Mouse (Mus musculus): Measurements from ENCODE around the gene Ttyh3. TPM values are rescaled to one million over a fixed set of nuclear protein-coding genes. Genes with fewer than 3 reads are reported as not detected.

Gene Ttyh3
- polyA plus RNA-seq, 1 experiment from 2014 or later, result 46.4 TPM

- DNase-seq (ENCODE audit: low spot score, missing footprints), result no peak
- Histone ChIP-seq H3K4me3 (ENCODE audit: low read depth, low read length) (no peak overlapping the region), H3K4me2 (no peak overlapping the region), H3K9me3 (ENCODE audit: control insufficient read depth, low read length) (peaks cover 4% of the 10 kb centered on the region; the same call in 1 of the 2 replicates), H3K9ac (ENCODE audit: low read length) (no peak overlapping the region), H3K4me1 (ENCODE audit: control insufficient read depth, insufficient read depth, low read length) (no peaks in the 10 kb centered on the region), H3K27me3 (ENCODE audit: control insufficient read depth, insufficient read depth, low read length) (no peaks in the 10 kb centered on the region), H3K27ac (ENCODE audit: low read depth, low read length) (no peak overlapping the region), H3K36me3 (ENCODE audit: control insufficient read depth, insufficient read depth, low read length) (peaks cover 56% of the 10 kb centered on the region)
- no peak for ATAC-seq (ENCODE audit: low FRiP score)
- WGBS, result 95% methylated on average over 5 of the region's 5 CpGs
These were observed 24.6 kb downstream of the Ttyh3 start for GRCm38 (mm10) chr5:140624238-140624637.

GRCm38 (mm10) chr5:140623791-140624190 is 25.0 kb downstream of the Ttyh3 start:
- ATAC-seq (ENCODE audit: low FRiP score) (no peak), DNase-seq (ENCODE audit: low spot score, missing footprints) (no peak)
- Histone ChIP-seq H3K27ac (ENCODE audit: low read depth, low read length) (no peak overlapping the region), H3K4me1 (ENCODE audit: control insufficient read depth, insufficient read depth, low read length) (no peaks in the 10 kb centered on the region), H3K9me3 (ENCODE audit: control insufficient read depth, low read length) (peaks cover 4% of the 10 kb centered on the region; the same call in 1 of the 2 replicates), H3K9ac (ENCODE audit: low read length) (no peak overlapping the region), H3K4me2 (no peak overlapping the region), H3K27me3 (ENCODE audit: control insufficient read depth, insufficient read depth, low read length) (no peaks in the 10 kb centered on the region), H3K4me3 (ENCODE audit: low read depth, low read length) (no peak overlapping the region), H3K36me3 (ENCODE audit: control insufficient read depth, insufficient read depth, low read length) (peaks cover 52% of the 10 kb centered on the region)
- WGBS, result 84% methylated on average over 4 of the region's 4 CpGs

DNA sequence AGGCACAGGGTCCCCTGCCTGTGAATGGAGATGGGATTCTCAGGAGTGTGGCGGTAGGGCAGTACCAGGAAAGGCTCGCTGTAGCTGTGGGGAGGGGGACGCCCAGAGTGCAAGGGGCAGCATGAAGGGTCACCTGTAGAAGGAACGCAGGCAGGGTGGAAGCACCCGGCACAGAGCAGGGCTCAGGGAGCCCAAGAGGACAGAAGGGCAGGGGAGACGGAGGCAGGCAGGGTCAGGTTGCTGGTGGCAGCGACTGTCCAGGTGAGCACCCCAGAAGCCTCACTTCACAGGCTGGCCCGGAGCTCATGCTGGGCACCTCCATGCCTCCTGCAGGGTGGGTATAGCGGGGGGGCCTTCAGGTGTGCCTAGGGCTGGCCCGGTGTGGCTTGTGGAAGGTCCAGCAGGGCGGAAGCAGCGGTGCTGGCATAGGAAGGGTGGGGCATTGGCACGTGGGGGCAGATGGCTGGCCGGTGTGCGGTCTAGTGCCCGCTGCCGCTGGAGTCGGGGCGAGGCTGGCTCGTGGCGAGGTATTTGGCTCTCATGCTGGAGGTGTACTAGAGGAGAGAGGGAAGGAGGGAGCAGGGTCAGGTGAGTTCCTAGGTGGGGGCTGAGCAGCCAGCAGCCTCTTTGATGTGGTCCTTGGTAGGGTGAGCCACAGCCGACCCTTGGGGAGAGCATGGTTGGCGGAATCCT is 25.7 kb downstream of the Ttyh3 start:
- H3K36me3 ChIP-seq (ENCODE audit: control insufficient read depth, insufficient read depth, low read length), result peaks cover 45% of the 10 kb centered on the region

DNA sequence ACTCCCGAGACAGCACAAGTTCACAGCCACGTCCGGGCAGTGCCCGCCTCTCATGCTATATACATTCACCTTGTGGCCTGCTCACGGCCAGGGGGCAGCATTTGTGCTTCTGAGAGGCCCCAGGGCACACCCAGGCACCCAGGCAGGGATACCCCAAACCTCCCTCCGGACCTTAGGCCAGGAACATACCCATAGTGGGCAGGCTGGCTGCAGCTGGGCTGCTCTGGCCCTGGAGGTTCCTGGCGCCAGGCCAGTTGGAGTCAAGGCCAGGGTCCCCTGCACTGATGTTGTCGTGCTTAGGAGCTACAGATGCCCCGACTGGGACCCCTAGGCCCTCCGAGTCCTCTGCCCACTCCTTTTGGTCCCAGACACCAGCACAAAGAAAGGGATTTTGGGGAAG is 27.3 kb downstream of the Ttyh3 start:
- no peak overlapping the region for H3K4me3 ChIP-seq (ENCODE audit: low read depth, low read length)
- H3K36me3 ChIP-seq (ENCODE audit: control insufficient read depth, insufficient read depth, low read length), result peaks cover 31% of the 10 kb centered on the region
- 81% methylated on average over 10 of the region's 10 CpGs for WGBS
- H3K9me3 ChIP-seq (ENCODE audit: control insufficient read depth, low read length), result no peaks in the 10 kb centered on the region
- H3K27ac ChIP-seq (ENCODE audit: low read depth, low read length), result no peak overlapping the region
- ATAC-seq (ENCODE audit: low FRiP score), result no peak
- no peak overlapping the region for H3K4me2 ChIP-seq
- DNase-seq (ENCODE audit: low spot score, missing footprints), result no peak
- H3K27me3 ChIP-seq (ENCODE audit: control insufficient read depth, insufficient read depth, low read length), result no peaks in the 10 kb centered on the region
- no peaks in the 10 kb centered on the region for H3K4me1 ChIP-seq (ENCODE audit: control insufficient read depth, insufficient read depth, low read length)
- H3K9ac ChIP-seq (ENCODE audit: low read length), result no peak overlapping the region

More for the DNA sequence above, 25.7 kb downstream of the Ttyh3 start:
- no peak for DNase-seq (ENCODE audit: low spot score, missing footprints)
- H3K9me3 ChIP-seq (ENCODE audit: control insufficient read depth, low read length), result peaks cover 4% of the 10 kb centered on the region; the same call in 1 of the 2 replicates
- no peaks in the 10 kb centered on the region for H3K4me1 ChIP-seq (ENCODE audit: control insufficient read depth, insufficient read depth, low read length)
- WGBS, result 95% methylated on average over 23 of the region's 23 CpGs
- H3K4me2 ChIP-seq, result no peak overlapping the region
- no peak overlapping the region for H3K27ac ChIP-seq (ENCODE audit: low read depth, low read length)
- no peaks in the 10 kb centered on the region for H3K27me3 ChIP-seq (ENCODE audit: control insufficient read depth, insufficient read depth, low read length)
- ATAC-seq (ENCODE audit: low FRiP score), result no peak
- no peak overlapping the region for H3K4me3 ChIP-seq (ENCODE audit: low read depth, low read length)
- no peak overlapping the region for H3K9ac ChIP-seq (ENCODE audit: low read length)

- Histone ChIP-seq H3K27me3 (ENCODE audit: control insufficient read depth, insufficient read depth, low read length) (no peaks in the 10 kb centered on the region), H3K4me3 (ENCODE audit: low read depth, low read length) (no peak overlapping the region), H3K36me3 (ENCODE audit: control insufficient read depth, insufficient read depth, low read length) (peaks cover 26% of the 10 kb centered on the region), H3K9ac (ENCODE audit: low read length) (no peak overlapping the region), H3K27ac (ENCODE audit: low read depth, low read length) (no peak overlapping the region), H3K9me3 (ENCODE audit: control insufficient read depth, low read length) (no peaks in the 10 kb centered on the region), H3K4me1 (ENCODE audit: control insufficient read depth, insufficient read depth, low read length) (no peaks in the 10 kb centered on the region), H3K4me2 (no peak overlapping the region)
- DNase-seq (ENCODE audit: low spot score, missing footprints), result no peak
- 68% methylated on average over 9 of the region's 9 CpGs for WGBS
- no peak for ATAC-seq (ENCODE audit: low FRiP score)
These were observed 27.7 kb downstream of the Ttyh3 start for GRCm38 (mm10) chr5:140621092-140621491.

GRCm38 (mm10) chr5:140619895-140620736 is 28.7 kb downstream of the Ttyh3 start:
- no peaks in the 10 kb centered on the region for H3K27me3 ChIP-seq (ENCODE audit: control insufficient read depth, insufficient read depth, low read length)
- no peak overlapping the region for H3K9ac ChIP-seq (ENCODE audit: low read length)
- 59% methylated on average over 7 of the region's 7 CpGs for WGBS
- peaks cover 3% of the 10 kb centered on the region; the same call in 1 of the 2 replicates for H3K4me1 ChIP-seq (ENCODE audit: control insufficient read depth, insufficient read depth, low read length)
- peak overlapping the region; percentile 12; the same call in 1 of the 2 replicates for H3K27ac ChIP-seq (ENCODE audit: low read depth, low read length)
- H3K36me3 ChIP-seq (ENCODE audit: control insufficient read depth, insufficient read depth, low read length), result peaks cover 21% of the 10 kb centered on the region
- peak; percentile 91 for DNase-seq (ENCODE audit: low spot score, missing footprints)
- no peak overlapping the region for H3K4me3 ChIP-seq (ENCODE audit: low read depth, low read length)
- no peaks in the 10 kb centered on the region for H3K9me3 ChIP-seq (ENCODE audit: control insufficient read depth, low read length)
- peak; percentile 25; the same call in 1 of the 2 replicates for ATAC-seq (ENCODE audit: low FRiP score)
- H3K4me2 ChIP-seq, result no peak overlapping the region

- peak; percentile 99 for DNase-seq (ENCODE audit: low spot score, missing footprints)
- WGBS, result 24% methylated on average over 6 of the region's 6 CpGs
- H3K36me3 ChIP-seq (ENCODE audit: control insufficient read depth, insufficient read depth, low read length), result peaks cover 20% of the 10 kb centered on the region
- H3K4me3 ChIP-seq (ENCODE audit: low read depth, low read length), result no peak overlapping the region
- peak overlapping the region; percentile 12; the same call in 1 of the 2 replicates for H3K27ac ChIP-seq (ENCODE audit: low read depth, low read length)
- no peaks in the 10 kb centered on the region for H3K27me3 ChIP-seq (ENCODE audit: control insufficient read depth, insufficient read depth, low read length)
- no peak overlapping the region for H3K4me2 ChIP-seq
- H3K4me1 ChIP-seq (ENCODE audit: control insufficient read depth, insufficient read depth, low read length), result peaks cover 5% of the 10 kb centered on the region; the same call in 1 of the 2 replicates
- H3K9me3 ChIP-seq (ENCODE audit: control insufficient read depth, low read length), result no peaks in the 10 kb centered on the region
- no peak overlapping the region for H3K9ac ChIP-seq (ENCODE audit: low read length)
- peak; percentile 54 for ATAC-seq (ENCODE audit: low FRiP score)
These were observed 29.6 kb downstream of the Ttyh3 start for GRCm38 (mm10) chr5:140619151-140619771.

DNA sequence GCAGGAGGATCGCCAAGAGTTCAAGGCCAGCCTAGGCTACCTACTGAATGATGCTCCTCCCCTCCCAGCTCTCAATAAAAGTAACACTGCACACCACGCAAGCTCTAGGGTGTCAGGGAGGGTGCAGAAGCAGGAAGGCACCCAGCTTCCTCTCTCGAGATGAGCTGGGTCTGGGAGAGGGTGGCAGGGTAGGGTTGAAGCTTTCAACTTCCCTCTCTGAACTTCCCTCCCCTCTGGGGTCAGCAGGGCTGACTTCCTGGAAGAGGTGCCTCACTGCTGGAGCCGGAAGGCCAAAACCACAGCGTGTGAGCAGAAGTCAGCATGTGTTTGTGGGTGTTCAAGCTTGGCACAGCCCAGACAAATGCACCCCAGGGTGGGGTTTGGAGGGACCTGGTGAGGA is 31.1 kb downstream of the Ttyh3 start:
- no peak overlapping the region for H3K4me2 ChIP-seq
- WGBS, result 77% methylated on average over 5 of the region's 5 CpGs
- no peak overlapping the region for H3K9ac ChIP-seq (ENCODE audit: low read length)
- H3K4me1 ChIP-seq (ENCODE audit: control insufficient read depth, insufficient read depth, low read length), result peaks cover 9% of the 10 kb centered on the region
- DNase-seq (ENCODE audit: low spot score, missing footprints), result no peak
- no peak overlapping the region for H3K4me3 ChIP-seq (ENCODE audit: low read depth, low read length)
- no peaks in the 10 kb centered on the region for H3K27me3 ChIP-seq (ENCODE audit: control insufficient read depth, insufficient read depth, low read length)
- H3K9me3 ChIP-seq (ENCODE audit: control insufficient read depth, low read length), result no peaks in the 10 kb centered on the region
- peaks cover 19% of the 10 kb centered on the region for H3K36me3 ChIP-seq (ENCODE audit: control insufficient read depth, insufficient read depth, low read length)
- ATAC-seq (ENCODE audit: low FRiP score), result no peak
- H3K27ac ChIP-seq (ENCODE audit: low read depth, low read length), result no peak overlapping the region; the same call in 1 of the 2 replicates

All from midbrain, embryonic 11.5 days (tissue).